Mouse (Mus musculus): ENCODE data around the gene Sesn3.

DNA sequence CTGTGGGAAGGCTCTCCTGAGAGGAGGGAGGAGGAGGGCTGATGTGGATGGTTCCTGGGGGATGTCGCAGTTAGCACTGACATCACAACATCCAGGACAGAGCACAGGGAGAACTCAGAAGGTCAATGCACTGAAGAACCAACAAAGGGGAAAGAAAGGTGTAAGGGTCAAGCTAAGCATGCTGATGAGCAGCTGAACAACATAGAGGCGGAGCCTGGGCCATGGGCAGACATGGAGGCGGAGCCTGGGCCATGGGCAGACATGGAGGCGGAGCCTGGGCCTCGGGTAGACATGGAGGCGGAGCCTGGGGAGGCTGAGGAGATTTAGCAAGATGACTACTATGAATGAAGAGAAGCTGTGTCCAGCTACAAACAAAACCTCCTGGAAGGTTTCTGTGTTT, 88.7 kb downstream of the Sesn3 start:
- no peak for TF ChIP-seq CTCF (IDR thresholded peaks at IDR 0.05)
- no peak for TF ChIP-seq EP300 (IDR thresholded peaks at IDR 0.05)

All from lung, postnatal 0 days (tissue).